Mouse (Mus musculus) lung, adult 2 months (tissue): Measurements from ENCODE around the gene Id2.

ENCODE experiments used
- CTCF ChIP-seq: fragments of 200-500 bp; IDR thresholded peaks from 2 replicates; pipeline ENCODE4 v1.5.1; 2011; ENCODE audit warnings: mild to moderate bottlenecking, low read length, control low read depth; ENCODE audit not compliant: insufficient read depth
- POLR2A ChIP-seq: fragments of 200-500 bp; IDR thresholded peaks from 2 replicates; pipeline ENCODE4 v1.6.1; 2011; ENCODE audit warnings: low read depth, mild to moderate bottlenecking, control low read depth, low read length, borderline replicate concordance; ENCODE audit errors: extremely low read depth

DNA sequence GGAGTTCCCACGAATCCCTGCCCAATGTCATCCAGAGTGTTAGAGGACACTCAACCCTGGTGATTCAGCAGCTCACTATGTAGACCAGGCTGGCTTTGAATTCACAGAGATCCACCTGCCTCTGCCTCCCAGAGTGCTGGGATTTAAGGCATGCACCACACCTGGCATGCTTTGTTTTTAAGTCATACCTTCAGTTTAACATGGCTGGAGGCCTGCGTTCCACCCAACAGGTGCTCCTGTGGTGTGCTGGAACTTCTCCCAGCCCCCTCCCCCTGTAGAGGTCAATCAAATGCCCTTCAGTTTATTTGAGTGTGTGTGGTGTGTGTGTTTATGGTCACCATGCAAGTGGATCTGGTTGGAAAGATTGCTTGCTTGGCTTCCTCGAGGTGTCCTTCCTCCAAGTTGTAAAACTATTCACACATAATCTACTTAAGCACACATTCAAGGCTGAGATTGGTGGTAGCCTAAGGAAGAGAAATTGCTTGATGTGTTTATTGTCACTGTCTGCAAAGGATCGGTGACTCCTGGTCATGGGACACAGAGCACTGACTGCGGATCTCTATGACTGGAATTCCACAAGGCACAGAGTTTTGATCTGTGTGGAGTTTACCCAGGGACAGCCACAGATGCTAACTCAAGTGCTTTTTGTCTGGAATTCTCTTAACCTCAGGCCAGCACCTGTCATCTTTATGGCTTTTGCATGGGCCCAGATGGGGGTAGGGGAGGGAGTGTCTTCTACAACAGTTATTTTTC, 47.8 kb upstream of the Id2 start:
- TF ChIP-seq POLR2A = no peak
- no peak for TF ChIP-seq CTCF
